Mouse (Mus musculus): ENCODE measurements around the gene Dnaja3. TPM values are rescaled to one million over a fixed set of nuclear protein-coding genes. Genes with fewer than 3 reads are reported as not detected.

The Dnaja3 gene
- polyA plus RNA-seq, 1 experiment = 18.3 TPM

GRCm38 (mm10) chr16:4595527-4595963 lies 44.2 kb upstream of the Dnaja3 start:
- Histone ChIP-seq H3K27ac (ENCODE audit: control insufficient read depth, insufficient read depth, low read length) (no peak overlapping the region), H3K4me3 (ENCODE audit: control insufficient read depth, insufficient read depth, low read length) (no peak overlapping the region), H3K27me3 (ENCODE audit: control insufficient read depth, insufficient read depth, low read length) (no peaks in the 10 kb centered on the region; the same call in 1 of the 2 replicates), H3K4me1 (replicated peaks; ENCODE audit: control insufficient read depth, insufficient read depth, low read length) (peaks cover 19% of the 10 kb centered on the region), H3K36me3 (ENCODE audit: control insufficient read depth, insufficient read depth, low read length) (no peaks in the 10 kb centered on the region)
- TF ChIP-seq CTCF (IDR thresholded peaks at IDR 0.05; ENCODE audit: borderline replicate concordance, control insufficient read depth, extremely low read depth, insufficient read depth, low read length, poor library complexity) = no peak
- TF ChIP-seq POLR2A (IDR thresholded peaks at IDR 0.05; ENCODE audit: control insufficient read depth, extremely low read depth, insufficient read depth, low read length, poor library complexity) = no peak
- 89% methylated on average over 5 of the region's 5 CpGs for WGBS
- no peak for DNase-seq

DNA sequence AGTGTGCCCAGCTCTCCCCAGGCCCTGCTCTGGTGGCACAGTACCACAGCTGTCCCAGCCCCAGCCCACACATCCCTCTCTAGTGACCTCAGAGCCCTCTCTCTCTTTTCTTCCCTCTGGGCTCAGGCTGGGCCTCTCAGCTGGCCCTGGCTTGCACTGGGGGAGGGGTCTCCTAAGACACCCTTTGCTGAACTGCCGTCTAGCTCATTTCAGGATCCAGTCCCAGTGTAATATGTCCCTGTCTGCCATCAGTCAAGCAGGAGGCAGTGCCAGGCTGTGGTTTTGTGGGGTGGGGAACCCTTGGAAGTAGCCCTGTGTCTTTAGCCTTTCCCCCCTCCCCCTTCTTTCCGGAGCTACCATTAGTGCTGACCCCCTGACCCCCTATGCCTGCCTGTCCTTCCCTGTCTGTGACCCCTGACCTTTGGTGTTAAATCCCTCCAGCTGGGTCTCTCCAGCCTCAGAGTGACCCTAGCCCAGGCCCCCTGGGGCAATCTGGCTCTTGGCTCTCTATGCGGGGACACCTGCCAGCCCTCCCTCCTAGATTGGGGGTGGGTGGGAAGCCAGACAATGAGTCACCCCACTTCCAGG lies 43.6 kb upstream of the Dnaja3 start:
- no peak for DNase-seq
- no peak overlapping the region for H3K27ac ChIP-seq (ENCODE audit: control insufficient read depth, insufficient read depth, low read length)
- H3K4me3 ChIP-seq (ENCODE audit: control insufficient read depth, insufficient read depth, low read length) = no peak overlapping the region
- H3K4me1 ChIP-seq (replicated peaks; ENCODE audit: control insufficient read depth, insufficient read depth, low read length) = peaks cover 19% of the 10 kb centered on the region
- no peaks in the 10 kb centered on the region for H3K36me3 ChIP-seq (ENCODE audit: control insufficient read depth, insufficient read depth, low read length)
- 81% methylated on average over 3 of the region's 3 CpGs for WGBS
- no peaks in the 10 kb centered on the region; the same call in 1 of the 2 replicates for H3K27me3 ChIP-seq (ENCODE audit: control insufficient read depth, insufficient read depth, low read length)
- TF ChIP-seq POLR2A (IDR thresholded peaks at IDR 0.05; ENCODE audit: control insufficient read depth, extremely low read depth, insufficient read depth, low read length, poor library complexity) (no peak), CTCF (IDR thresholded peaks at IDR 0.05; ENCODE audit: borderline replicate concordance, control insufficient read depth, extremely low read depth, insufficient read depth, low read length, poor library complexity) (no peak)

DNA sequence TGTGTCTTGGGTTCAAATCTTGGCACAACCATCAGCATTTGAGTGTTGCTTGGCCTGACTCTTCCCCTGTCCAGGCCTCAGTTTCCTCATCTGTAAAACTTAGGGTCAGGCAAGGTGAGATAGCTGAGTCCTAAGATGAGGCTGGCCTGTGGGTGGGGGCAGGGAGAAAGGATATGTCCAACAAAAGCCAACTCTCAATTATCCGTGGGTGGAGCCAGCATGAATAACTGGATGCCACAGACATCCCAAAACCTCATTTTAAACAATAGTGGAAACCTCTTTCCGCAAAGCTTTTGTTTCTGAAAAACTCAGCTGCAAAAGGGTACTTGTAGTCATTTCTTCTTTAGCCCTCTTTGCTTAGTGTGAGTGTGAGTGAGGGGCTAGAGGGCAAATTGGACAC lies 43.0 kb upstream of the Dnaja3 start:
- Histone ChIP-seq H3K4me1 (replicated peaks; ENCODE audit: control insufficient read depth, insufficient read depth, low read length) (peaks cover 19% of the 10 kb centered on the region), H3K36me3 (ENCODE audit: control insufficient read depth, insufficient read depth, low read length) (no peaks in the 10 kb centered on the region), H3K27me3 (ENCODE audit: control insufficient read depth, insufficient read depth, low read length) (no peaks in the 10 kb centered on the region; the same call in 1 of the 2 replicates), H3K4me3 (ENCODE audit: control insufficient read depth, insufficient read depth, low read length) (no peak overlapping the region), H3K27ac (ENCODE audit: control insufficient read depth, insufficient read depth, low read length) (no peak overlapping the region)
- WGBS = 94% methylated on average over 2 of the region's 2 CpGs
- DNase-seq = no peak
- TF ChIP-seq POLR2A (IDR thresholded peaks at IDR 0.05; ENCODE audit: control insufficient read depth, extremely low read depth, insufficient read depth, low read length, poor library complexity) (no peak), CTCF (IDR thresholded peaks at IDR 0.05; ENCODE audit: borderline replicate concordance, control insufficient read depth, extremely low read depth, insufficient read depth, low read length, poor library complexity) (no peak)

- no peak overlapping the region for H3K4me3 ChIP-seq (ENCODE audit: control insufficient read depth, insufficient read depth, low read length)
- H3K27ac ChIP-seq (ENCODE audit: control insufficient read depth, insufficient read depth, low read length) = no peak overlapping the region
- 81% methylated on average over 7 of the region's 7 CpGs for WGBS
- no peaks in the 10 kb centered on the region; the same call in 1 of the 2 replicates for H3K27me3 ChIP-seq (ENCODE audit: control insufficient read depth, insufficient read depth, low read length)
- DNase-seq = no peak
- H3K4me1 ChIP-seq (replicated peaks; ENCODE audit: control insufficient read depth, insufficient read depth, low read length) = peaks cover 19% of the 10 kb centered on the region
- TF ChIP-seq POLR2A (IDR thresholded peaks at IDR 0.05; ENCODE audit: control insufficient read depth, extremely low read depth, insufficient read depth, low read length, poor library complexity) (no peak), CTCF (IDR thresholded peaks at IDR 0.05; ENCODE audit: borderline replicate concordance, control insufficient read depth, extremely low read depth, insufficient read depth, low read length, poor library complexity) (no peak)
- H3K36me3 ChIP-seq (ENCODE audit: control insufficient read depth, insufficient read depth, low read length) = no peaks in the 10 kb centered on the region
Observed at GRCm38 (mm10) chr16:4597296-4597695, 42.5 kb upstream of the Dnaja3 start.

DNA sequence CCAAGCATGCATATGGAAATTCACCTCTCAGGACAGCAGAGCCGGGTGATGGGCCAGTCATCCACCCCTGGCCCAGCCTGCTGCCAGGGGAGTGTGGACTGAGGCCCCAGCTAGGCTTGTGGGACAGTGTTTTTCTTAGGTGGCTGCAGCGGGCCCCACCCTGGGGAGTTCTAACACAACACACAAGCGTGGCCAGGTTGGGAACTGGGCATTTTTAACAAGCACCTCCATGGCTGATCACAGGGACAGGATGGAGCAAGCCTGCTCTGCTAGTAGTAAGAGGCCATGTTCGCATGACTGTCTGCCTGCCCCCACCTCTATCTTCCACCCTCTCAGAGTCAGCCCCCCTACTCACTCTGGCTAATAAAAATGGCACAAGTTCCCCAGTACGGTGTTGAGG lies 41.7 kb upstream of the Dnaja3 start:
- WGBS = 93% methylated on average over 5 of the region's 5 CpGs
- Histone ChIP-seq H3K4me3 (ENCODE audit: control insufficient read depth, insufficient read depth, low read length) (no peak overlapping the region), H3K27me3 (ENCODE audit: control insufficient read depth, insufficient read depth, low read length) (no peaks in the 10 kb centered on the region; the same call in 1 of the 2 replicates), H3K36me3 (ENCODE audit: control insufficient read depth, insufficient read depth, low read length) (no peaks in the 10 kb centered on the region), H3K4me1 (replicated peaks; ENCODE audit: control insufficient read depth, insufficient read depth, low read length) (peaks cover 18% of the 10 kb centered on the region), H3K27ac (ENCODE audit: control insufficient read depth, insufficient read depth, low read length) (no peak overlapping the region)
- TF ChIP-seq POLR2A (IDR thresholded peaks at IDR 0.05; ENCODE audit: control insufficient read depth, extremely low read depth, insufficient read depth, low read length, poor library complexity) (no peak), CTCF (IDR thresholded peaks at IDR 0.05; ENCODE audit: borderline replicate concordance, control insufficient read depth, extremely low read depth, insufficient read depth, low read length, poor library complexity) (no peak)
- no peak for DNase-seq

DNA sequence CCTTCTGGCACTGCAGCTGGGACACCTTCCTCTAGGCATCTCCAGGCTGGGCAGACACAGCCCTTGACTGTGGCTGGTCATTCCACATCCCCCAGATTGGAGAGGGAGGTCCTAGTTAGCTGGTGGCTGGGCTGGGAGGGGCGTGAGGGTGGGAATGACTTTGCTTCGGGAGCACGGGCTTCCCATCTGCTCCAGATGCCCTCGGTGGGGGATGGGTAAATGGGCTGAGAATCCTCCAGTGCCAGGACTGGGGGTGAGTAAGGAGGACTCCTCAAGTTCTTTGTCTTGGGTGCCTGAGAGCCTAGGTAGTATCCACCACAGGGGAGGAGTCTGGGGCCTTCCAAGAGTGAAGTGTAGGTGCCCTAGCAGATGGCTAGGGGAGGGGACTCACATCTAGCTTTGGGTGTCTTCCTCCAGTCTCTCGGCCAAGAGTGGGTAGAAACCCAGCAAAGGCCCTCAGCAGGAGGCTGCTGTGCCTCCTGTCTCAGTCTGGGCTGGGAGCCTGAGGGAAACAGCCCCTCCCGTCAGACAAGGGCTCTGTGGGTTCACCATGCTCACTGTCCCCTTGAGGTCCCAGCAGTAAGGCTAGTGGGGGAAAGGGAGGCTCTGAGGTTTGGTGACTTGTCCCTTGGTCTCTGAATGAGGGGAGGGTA lies 40.8 kb upstream of the Dnaja3 start:
- no peaks in the 10 kb centered on the region for H3K27me3 ChIP-seq (ENCODE audit: control insufficient read depth, insufficient read depth, low read length)
- WGBS = 75% methylated on average over 6 of the region's 6 CpGs

More for the DNA sequence above, 40.8 kb upstream of the Dnaja3 start:
- no peak for DNase-seq
- no peaks in the 10 kb centered on the region for H3K36me3 ChIP-seq (ENCODE audit: control insufficient read depth, insufficient read depth, low read length)
- H3K4me1 ChIP-seq (replicated peaks; ENCODE audit: control insufficient read depth, insufficient read depth, low read length) = peaks cover 8% of the 10 kb centered on the region
- TF ChIP-seq POLR2A (IDR thresholded peaks at IDR 0.05; ENCODE audit: control insufficient read depth, extremely low read depth, insufficient read depth, low read length, poor library complexity) (no peak), CTCF (IDR thresholded peaks at IDR 0.05; ENCODE audit: borderline replicate concordance, control insufficient read depth, extremely low read depth, insufficient read depth, low read length, poor library complexity) (no peak)
- H3K4me3 ChIP-seq (ENCODE audit: control insufficient read depth, insufficient read depth, low read length) = no peak overlapping the region
- no peak overlapping the region for H3K27ac ChIP-seq (ENCODE audit: control insufficient read depth, insufficient read depth, low read length)

Measured in thymus, adult 2 months (tissue).